ENCODE assay signal across 10 mouse cellular contexts in genomic region chr8:108712607-108713006, GRCm38 (mm10).
DNase-seq lines count a peak whose midpoint lies in the region; ATAC-seq lines count a peak whose summit lies in the region.
"Had no signal": no experiment of that assay in that cellular context is flagged by ENCODE, and none has a peak within 500 bp of the region (broad histone marks: within the 10 kb centered on the region; RNA-seq: fewer than 3 reads in every experiment).

No protein-coding gene starts in this region.

- H3K4me2 ChIP-seq in neural tube, embryonic 11.5 days (ENCODE audit: low read depth), result peak overlapping the region; percentile 96
- H3K4me2 ChIP-seq in liver, embryonic 16.5 days (ENCODE audit: low read depth, low read length), result peak overlapping the region; percentile 3; the same call in 1 of the 2 replicates

- WGBS in neural tube, embryonic 11.5 days, result 23% methylated on average over 4 of the region's 4 CpGs
- 42% methylated on average over 4 of the region's 4 CpGs for WGBS in liver, embryonic 16.5 days (ENCODE audit: insufficient replicate concordance)

- peak overlapping the region; percentile 82 for H3K27ac ChIP-seq in neural tube, embryonic 11.5 days (ENCODE audit: low read depth, low read length)
- H3K27ac ChIP-seq in liver, embryonic 16.5 days (ENCODE audit: low read length), result no peak overlapping the region

- no peaks in the 10 kb centered on the region for H3K36me3 ChIP-seq in neural tube, embryonic 11.5 days (ENCODE audit: control insufficient read depth, insufficient read depth, low read length)
- no peaks in the 10 kb centered on the region for H3K36me3 ChIP-seq in liver, embryonic 16.5 days (ENCODE audit: control insufficient read depth, insufficient read depth)

- peak; percentile 73 for DNase-seq in heart, adult 11 months
- no peak for DNase-seq in heart, postnatal 4 days
- no peak for DNase-seq in neural tube, embryonic 11.5 days (ENCODE audit: low spot score)
- no peak for DNase-seq in neural tube, embryonic 10.5 days (ENCODE audit: extremely low spot score, low spot score)
- no peak for DNase-seq in yolk sac, embryonic 10.5 days (ENCODE audit: low spot score)
- no peak for DNase-seq in right cerebral cortex, postnatal 10 days (ENCODE audit: low spot score in 2 of 2)
- no peak for DNase-seq in urinary bladder, postnatal 4 days (ENCODE audit: low spot score in 2 of 2)
- DNase-seq: cerebellum, adult 2 months; thymus, adult 18-20 months had no signal

- no peaks in the 10 kb centered on the region for H3K9me3 ChIP-seq in neural tube, embryonic 11.5 days (ENCODE audit: control insufficient read depth, low read length)
- H3K9me3 ChIP-seq in liver, embryonic 16.5 days (replicated peaks; ENCODE audit: control insufficient read depth, low read length), result no peaks in the 10 kb centered on the region

- H3K9ac ChIP-seq in neural tube, embryonic 11.5 days (ENCODE audit: low read length), result peak overlapping the region; percentile 63
- H3K9ac ChIP-seq in liver, embryonic 16.5 days (ENCODE audit: low read depth, low read length), result no peak overlapping the region

- no peak for ATAC-seq in neural tube, embryonic 11.5 days (ENCODE audit: insufficient read depth, low FRiP score, low TSS enrichment)
- ATAC-seq in liver, embryonic 16.5 days (ENCODE audit: low read depth), result no peak

- H3K4me1 ChIP-seq in neural tube, embryonic 11.5 days (ENCODE audit: control insufficient read depth, insufficient read depth, low read length), result peaks cover 77% of the 10 kb centered on the region
- H3K4me1 ChIP-seq in liver, embryonic 16.5 days (ENCODE audit: control insufficient read depth, low read depth, low read length), result peaks cover 10% of the 10 kb centered on the region

- no peaks in the 10 kb centered on the region for H3K27me3 ChIP-seq in neural tube, embryonic 11.5 days (ENCODE audit: control insufficient read depth, insufficient read depth, low read length)
- H3K27me3 ChIP-seq in liver, embryonic 16.5 days (ENCODE audit: control insufficient read depth, insufficient read depth, low read depth, low read length), result peaks cover 26% of the 10 kb centered on the region

- no peak overlapping the region for H3K4me3 ChIP-seq in neural tube, embryonic 11.5 days (ENCODE audit: low read depth, low read length)
- no peak overlapping the region for H3K4me3 ChIP-seq in liver, embryonic 16.5 days (ENCODE audit: low read depth, low read length)
